Mouse (Mus musculus): ENCODE data around the gene Rnf135. TPM values are rescaled to one million over a fixed set of nuclear protein-coding genes. Genes with fewer than 3 reads are reported as not detected.
"Not testable (repeated sequence)": the region's sequence is repeated elsewhere in the genome, so short reads cannot be mapped to it uniquely, and the experiment has no call there.

Rnf135 gene
- polyA plus RNA-seq, 1 experiment = 17.9 TPM

GRCm38 (mm10) chr11:80215291-80215690 is 31.6 kb downstream of the Rnf135 start:
- H3K4me1 ChIP-seq (ENCODE audit: control insufficient read depth, insufficient read depth, low read length) = 0 out of 2 replicates have a peak, but pooled peaks cover 4% of the 10 kb centered on the region
- TF ChIP-seq POLR2A (IDR thresholded peaks at IDR 0.05; ENCODE audit: borderline replicate concordance, low read depth, low read length) (no peak), CTCF (IDR thresholded peaks at IDR 0.05; ENCODE audit: low read depth, low read length) (no peak)
- H3K27ac ChIP-seq (ENCODE audit: insufficient read depth, low read depth, low read length) = no peak overlapping the region
- no peak overlapping the region for H3K4me3 ChIP-seq (ENCODE audit: insufficient read depth, low read length)

GRCm38 (mm10) chr11:80218657-80219293 is 35.1 kb downstream of the Rnf135 start:
- Histone ChIP-seq H3K4me3 (ENCODE audit: insufficient read depth, low read length) (no peak overlapping the region), H3K4me1 (ENCODE audit: control insufficient read depth, insufficient read depth, low read length) (no peaks in the 10 kb centered on the region), H3K27ac (ENCODE audit: insufficient read depth, low read depth, low read length) (no peak overlapping the region)
- TF ChIP-seq POLR2A (IDR thresholded peaks at IDR 0.05; ENCODE audit: borderline replicate concordance, low read depth, low read length) (no peak), CTCF (IDR thresholded peaks at IDR 0.05; ENCODE audit: low read depth, low read length) (no peak)

- H3K27ac ChIP-seq (ENCODE audit: insufficient read depth, low read depth, low read length); H3K4me3 ChIP-seq (ENCODE audit: insufficient read depth, low read length); H3K4me1 ChIP-seq (ENCODE audit: control insufficient read depth, insufficient read depth, low read length): not testable (repeated sequence)
Measured at GRCm38 (mm10) chr11:80230066-80230465, 46.4 kb downstream of the Rnf135 start.

DNA sequence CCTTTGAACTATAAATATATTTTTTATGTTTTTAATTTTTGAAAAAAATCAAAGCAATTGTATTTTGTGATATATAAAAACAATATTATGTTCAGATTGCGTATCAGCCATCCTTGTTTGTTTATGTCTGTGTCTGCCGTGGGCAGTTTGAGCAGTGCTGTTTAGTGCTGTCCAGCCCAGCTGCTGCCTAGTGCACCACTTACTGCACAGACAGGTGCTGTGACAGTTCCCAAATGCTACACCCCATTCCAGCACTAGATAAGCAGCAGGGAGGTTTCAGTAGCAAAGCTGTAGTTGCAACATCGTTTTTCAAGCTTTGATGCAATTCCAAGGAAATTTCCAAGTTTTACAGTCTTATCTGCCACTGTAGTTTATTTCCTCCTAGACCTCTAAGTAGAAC is 53.6 kb downstream of the Rnf135 start:
- Histone ChIP-seq H3K27ac (ENCODE audit: insufficient read depth, low read depth, low read length) (no peak overlapping the region), H3K4me1 (ENCODE audit: control insufficient read depth, insufficient read depth, low read length) (no peaks in the 10 kb centered on the region)
- TF ChIP-seq CTCF (IDR thresholded peaks at IDR 0.05; ENCODE audit: low read depth, low read length) (no peak), POLR2A (IDR thresholded peaks at IDR 0.05; ENCODE audit: borderline replicate concordance, low read depth, low read length) (no peak)

GRCm38 (mm10) chr11:80238306-80238705 is 54.7 kb downstream of the Rnf135 start:
- no peak overlapping the region for H3K27ac ChIP-seq (ENCODE audit: insufficient read depth, low read depth, low read length)
- TF ChIP-seq CTCF (IDR thresholded peaks at IDR 0.05; ENCODE audit: low read depth, low read length) (no peak), POLR2A (IDR thresholded peaks at IDR 0.05; ENCODE audit: borderline replicate concordance, low read depth, low read length) (no peak)
- H3K4me3 ChIP-seq (ENCODE audit: insufficient read depth, low read length) = no peak overlapping the region
- H3K4me1 ChIP-seq (ENCODE audit: control insufficient read depth, insufficient read depth, low read length) = no peaks in the 10 kb centered on the region

More for the DNA sequence above, 53.6 kb downstream of the Rnf135 start:
- H3K4me3 ChIP-seq (ENCODE audit: insufficient read depth, low read length) = no peak overlapping the region

GRCm38 (mm10) chr11:80247026-80247425 is 63.4 kb downstream of the Rnf135 start:
- H3K27ac ChIP-seq (ENCODE audit: insufficient read depth, low read depth, low read length) = no peak overlapping the region
- TF ChIP-seq POLR2A (IDR thresholded peaks at IDR 0.05; ENCODE audit: borderline replicate concordance, low read depth, low read length) = no peak
- no peak for TF ChIP-seq CTCF (IDR thresholded peaks at IDR 0.05; ENCODE audit: low read depth, low read length)
- H3K4me1 ChIP-seq (ENCODE audit: control insufficient read depth, insufficient read depth, low read length) = peaks cover 10% of the 10 kb centered on the region
- no peak overlapping the region for H3K4me3 ChIP-seq (ENCODE audit: insufficient read depth, low read length)

DNA sequence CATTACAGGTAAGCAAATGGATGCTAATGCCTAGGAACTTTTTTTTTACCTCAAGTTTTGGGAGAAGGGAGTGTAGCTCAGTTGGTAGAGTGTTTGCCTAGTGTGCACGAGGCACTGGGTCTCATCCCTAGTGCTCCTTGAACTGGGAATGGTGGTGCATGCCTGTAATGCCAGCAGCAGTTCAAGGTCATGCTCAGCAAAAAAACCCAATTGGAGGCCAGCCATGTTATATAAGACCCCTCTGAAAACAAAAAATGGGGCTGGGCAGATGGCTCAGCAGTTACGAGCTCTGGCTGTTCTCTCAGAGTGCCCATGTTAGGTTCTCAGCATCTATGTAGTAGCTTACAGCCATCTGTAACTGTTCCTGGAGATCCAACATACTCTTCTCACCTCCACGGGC is 64.9 kb downstream of the Rnf135 start:
- H3K27ac ChIP-seq (ENCODE audit: insufficient read depth, low read depth, low read length) = no peak overlapping the region
- H3K4me1 ChIP-seq (ENCODE audit: control insufficient read depth, insufficient read depth, low read length) = peaks cover 10% of the 10 kb centered on the region
- TF ChIP-seq CTCF (IDR thresholded peaks at IDR 0.05; ENCODE audit: low read depth, low read length) (no peak), POLR2A (IDR thresholded peaks at IDR 0.05; ENCODE audit: borderline replicate concordance, low read depth, low read length) (no peak)
- no peak overlapping the region for H3K4me3 ChIP-seq (ENCODE audit: insufficient read depth, low read length)

Other genes with a start within 250 kb of the Rnf135 start
- 24.1 and 29.9 TPM in 2 replicates for gene Utp6, start 221.5 kb upstream of the Rnf135 start, polyA plus RNA-seq (2012; ENCODE audit: insufficient read depth, insufficient read length, missing spikeins)
- gene Suz12, start 190.7 kb upstream of the Rnf135 start, polyA plus RNA-seq (2012; ENCODE audit: insufficient read depth, insufficient read length, missing spikeins) = 40.8 and 52.0 TPM in 2 replicates
- 81.6 and 84.6 TPM in 2 replicates for gene Crlf3, start 102.9 kb upstream of the Rnf135 start, polyA plus RNA-seq (2012; ENCODE audit: insufficient read depth, insufficient read length, missing spikeins)
- gene Atad5, start 94.5 kb upstream of the Rnf135 start, polyA plus RNA-seq (2012; ENCODE audit: insufficient read depth, insufficient read length, missing spikeins) = 6.6 and 6.7 TPM in 2 replicates
- gene Tefm, start 41.7 kb upstream of the Rnf135 start, polyA plus RNA-seq (2012; ENCODE audit: insufficient read depth, insufficient read length, missing spikeins) = 7.7 and 12.4 TPM in 2 replicates
- gene Adap2, start 29.7 kb upstream of the Rnf135 start, polyA plus RNA-seq (2012; ENCODE audit: insufficient read depth, insufficient read length, missing spikeins) = 167 and 174 TPM in 2 replicates
- 34.5 and 38.1 TPM in 2 replicates for gene Rhot1, start 25.2 kb downstream of the Rnf135 start, polyA plus RNA-seq (2012; ENCODE audit: insufficient read depth, insufficient read length, missing spikeins)
- 0.64 TPM in 1 of 2 replicates, not detected in the other for gene Rhbdl3, start 117.1 kb downstream of the Rnf135 start, polyA plus RNA-seq (2012; ENCODE audit: insufficient read depth, insufficient read length, missing spikeins)
- gene 5730455P16Rik, start 194.2 kb downstream of the Rnf135 start, polyA plus RNA-seq (2012; ENCODE audit: insufficient read depth, insufficient read length, missing spikeins) = 12.5 and 15.2 TPM in 2 replicates
- gene Zfp207, start 199.4 kb downstream of the Rnf135 start, polyA plus RNA-seq (2012; ENCODE audit: insufficient read depth, insufficient read length, missing spikeins) = 148 and 154 TPM in 2 replicates
- gene Psmd11, start 244.8 kb downstream of the Rnf135 start, polyA plus RNA-seq (2012; ENCODE audit: insufficient read depth, insufficient read length, missing spikeins) = 64.7 and 65.0 TPM in 2 replicates